Mouse (Mus musculus) thymus, adult 2 months (tissue): ENCODE data around the gene Clmn.

ENCODE experiments used
- CTCF ChIP-seq: fragments of 200-500 bp; IDR thresholded peaks from 2 replicates; pipeline ENCODE4 v1.5.1; 2012; ENCODE audit warnings: mild to moderate bottlenecking, control low read depth, low read length, moderate library complexity, borderline replicate concordance; ENCODE audit not compliant: control insufficient read depth, poor library complexity, insufficient read depth; ENCODE audit errors: extremely low read depth
- POLR2A ChIP-seq: fragments of 200-500 bp; IDR thresholded peaks from 2 replicates; pipeline ENCODE4 v1.6.1; 2012; ENCODE audit warnings: mild to moderate bottlenecking, low read length, control low read depth, moderate library complexity; ENCODE audit not compliant: control insufficient read depth, poor library complexity, insufficient read depth; ENCODE audit errors: extremely low read depth

DNA sequence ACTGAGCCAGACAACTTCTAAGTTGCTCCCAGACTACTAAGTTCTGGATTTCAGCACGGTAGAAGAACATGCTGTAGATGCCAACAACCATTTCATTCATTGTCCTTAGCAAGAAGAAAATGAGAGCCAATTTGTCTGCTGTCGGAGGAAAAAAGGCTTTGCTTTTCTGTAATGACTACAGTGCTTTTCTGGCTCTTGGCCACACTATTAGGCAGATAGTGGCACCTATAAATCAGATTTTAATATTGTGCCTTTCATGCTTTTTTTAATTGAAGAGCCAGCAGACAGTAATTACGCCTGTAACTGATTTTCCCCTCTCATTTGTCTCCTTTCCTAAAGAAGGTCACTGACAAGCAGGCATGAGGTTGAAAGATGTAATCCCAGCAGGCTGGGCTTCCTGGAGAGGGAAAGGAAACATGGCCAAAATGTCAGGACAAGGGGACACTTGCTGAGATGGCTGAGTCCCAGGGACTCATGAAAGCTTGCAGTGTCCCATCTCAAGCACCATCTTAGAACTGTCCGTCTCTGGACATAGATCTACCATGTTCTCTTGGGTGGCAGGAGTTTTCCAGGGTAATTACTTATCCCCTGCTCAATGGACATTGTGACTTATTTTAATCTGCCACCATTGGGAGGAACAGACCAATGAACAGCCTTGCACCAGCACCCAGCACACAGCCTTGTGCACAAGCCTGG, 58.0 kb downstream of the Clmn start:
- no peak for TF ChIP-seq POLR2A
- TF ChIP-seq CTCF: no peak
